Mouse (Mus musculus): Measurements from ENCODE around the gene Ptx4. TPM values are rescaled to one million over a fixed set of nuclear protein-coding genes. Genes with fewer than 3 reads are reported as not detected.

The Ptx4 gene
- polyA plus RNA-seq, 1 experiment from 2014 or later, result not detected

DNA sequence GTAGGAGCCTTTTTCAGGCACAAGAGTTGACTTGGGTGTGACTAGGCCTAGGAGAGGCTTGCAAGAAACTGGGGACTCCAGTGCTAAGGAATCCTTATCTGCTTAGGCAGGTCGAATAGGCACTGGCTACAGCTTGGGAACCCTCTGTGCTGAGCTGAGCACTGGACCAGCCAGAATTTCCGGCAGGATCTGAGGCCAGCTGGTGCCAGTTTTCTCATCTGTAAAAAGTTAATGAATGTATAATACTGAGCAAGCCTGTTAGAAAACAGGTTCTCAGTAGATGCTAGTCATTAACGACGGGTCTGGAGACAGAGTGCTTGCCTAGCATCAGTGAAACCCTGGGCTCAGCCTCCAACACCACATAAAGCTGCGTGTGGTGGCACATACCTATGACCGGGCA lies 15.1 kb downstream of the Ptx4 start:
- H3K4me1 ChIP-seq (ENCODE audit: insufficient read depth), result peaks cover 11% of the 10 kb centered on the region
- H3K27me3 ChIP-seq (ENCODE audit: insufficient read depth, low read length), result no peaks in the 10 kb centered on the region
- WGBS (ENCODE audit: insufficient replicate concordance), result 85% methylated on average over 6 of the region's 6 CpGs
- TF ChIP-seq EP300 (IDR thresholded peaks at IDR 0.05; ENCODE audit: low read depth) (no peak), CTCF (IDR thresholded peaks at IDR 0.05; ENCODE audit: low read depth) (no peak)
- no peak overlapping the region for H3K9ac ChIP-seq (replicated peaks)
- no peak overlapping the region for H3K27ac ChIP-seq (ENCODE audit: low read depth)
- no peak overlapping the region for H3K4me3 ChIP-seq (ENCODE audit: low read depth, low read length)
- H3K4me2 ChIP-seq (ENCODE audit: low read depth, low read length), result no peak overlapping the region
- H3K36me3 ChIP-seq (replicated peaks; ENCODE audit: insufficient read depth, low read length), result no peaks in the 10 kb centered on the region
- DNase-seq, result no peak
- ATAC-seq, result no peak
- H3K9me3 ChIP-seq (ENCODE audit: low read length), result no peaks in the 10 kb centered on the region

GRCm38 (mm10) chr17:25138803-25139202 lies 18.2 kb downstream of the Ptx4 start:
- no peaks in the 10 kb centered on the region for H3K36me3 ChIP-seq (replicated peaks; ENCODE audit: insufficient read depth, low read length)
- H3K27me3 ChIP-seq (ENCODE audit: insufficient read depth, low read length), result no peaks in the 10 kb centered on the region
- no peak overlapping the region for H3K4me3 ChIP-seq (ENCODE audit: low read depth, low read length)
- 79% methylated on average over 1 of the region's 1 CpGs for WGBS (ENCODE audit: insufficient replicate concordance)
- H3K27ac ChIP-seq (ENCODE audit: low read depth), result no peak overlapping the region
- H3K9me3 ChIP-seq (ENCODE audit: low read length), result no peaks in the 10 kb centered on the region
- no peak overlapping the region for H3K4me2 ChIP-seq (ENCODE audit: low read depth, low read length)
- H3K4me1 ChIP-seq (ENCODE audit: insufficient read depth), result peaks cover 9% of the 10 kb centered on the region
- no peak overlapping the region for H3K9ac ChIP-seq (replicated peaks)
- no peak for ATAC-seq
- TF ChIP-seq EP300 (IDR thresholded peaks at IDR 0.05; ENCODE audit: low read depth) (no peak), CTCF (IDR thresholded peaks at IDR 0.05; ENCODE audit: low read depth) (no peak)
- DNase-seq, result no peak

GRCm38 (mm10) chr17:25139960-25140359 lies 19.4 kb downstream of the Ptx4 start:
- H3K4me3 ChIP-seq (ENCODE audit: low read depth, low read length), result no peak overlapping the region
- H3K9me3 ChIP-seq (ENCODE audit: low read length), result no peaks in the 10 kb centered on the region
- no peaks in the 10 kb centered on the region for H3K4me1 ChIP-seq (ENCODE audit: insufficient read depth)
- H3K4me2 ChIP-seq (ENCODE audit: low read depth, low read length), result no peak overlapping the region
- no peaks in the 10 kb centered on the region for H3K27me3 ChIP-seq (ENCODE audit: insufficient read depth, low read length)
- no peak for ATAC-seq
- WGBS (ENCODE audit: insufficient replicate concordance), result 70% methylated on average over 4 of the region's 4 CpGs
- TF ChIP-seq CTCF (IDR thresholded peaks at IDR 0.05; ENCODE audit: low read depth), result peak; percentile 51
- no peak for TF ChIP-seq EP300 (IDR thresholded peaks at IDR 0.05; ENCODE audit: low read depth)
- DNase-seq, result no peak
- H3K9ac ChIP-seq (replicated peaks), result no peak overlapping the region
- 0 out of 2 replicates have a peak, but pooled peaks cover 2% of the 10 kb centered on the region for H3K36me3 ChIP-seq (replicated peaks; ENCODE audit: insufficient read depth, low read length)
- H3K27ac ChIP-seq (ENCODE audit: low read depth), result no peak overlapping the region

DNA sequence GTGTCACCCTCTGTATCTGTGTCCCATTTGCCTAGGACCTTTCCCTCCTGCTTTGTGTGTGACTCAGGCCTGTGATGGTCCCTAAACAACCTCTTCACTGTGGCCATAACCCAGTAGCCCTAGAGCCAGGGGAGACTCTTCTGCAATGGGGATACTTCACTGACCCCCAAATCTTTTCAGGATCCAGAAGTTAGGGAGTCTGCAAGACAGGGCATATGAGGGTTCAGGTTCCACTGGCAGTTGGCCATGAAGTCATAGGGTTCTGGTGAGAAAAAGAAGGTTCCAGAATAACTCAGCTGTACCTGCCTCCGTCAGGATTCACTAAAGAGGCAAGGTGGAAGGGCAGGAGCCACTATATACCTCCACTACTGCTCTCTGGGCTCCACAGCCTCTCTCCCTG lies 41.6 kb downstream of the Ptx4 start, which contains the start of gene Ccdc154:
Gene Ccdc154 (plus strand): TSS at position 301 of the 400 bp plus-strand sequence.
- 78% methylated on average over 1 of the region's 1 CpGs for WGBS (ENCODE audit: insufficient replicate concordance)
- no peak within 1 kb of the TSS for H3K4me2 ChIP-seq (ENCODE audit: low read depth, low read length)
- no peaks in the 10 kb centered on the region for H3K27me3 ChIP-seq (ENCODE audit: insufficient read depth, low read length)
- H3K9ac ChIP-seq (replicated peaks), result no peak within 1 kb of the TSS
- H3K36me3 ChIP-seq (replicated peaks; ENCODE audit: insufficient read depth, low read length), result peaks cover 19% of the 10 kb centered on the region
- H3K9me3 ChIP-seq (ENCODE audit: low read length), result no peaks in the 10 kb centered on the region
- TF ChIP-seq CTCF (IDR thresholded peaks at IDR 0.05; ENCODE audit: low read depth) (no peak), EP300 (IDR thresholded peaks at IDR 0.05; ENCODE audit: low read depth) (no peak)
- no peak within 1 kb of the TSS for H3K27ac ChIP-seq (ENCODE audit: low read depth)
- DNase-seq, result no peak
- H3K4me1 ChIP-seq (ENCODE audit: insufficient read depth), result no peaks in the 10 kb centered on the region
- ATAC-seq, result no peak
- no peak within 1 kb of the TSS for H3K4me3 ChIP-seq (ENCODE audit: low read depth, low read length)

DNA sequence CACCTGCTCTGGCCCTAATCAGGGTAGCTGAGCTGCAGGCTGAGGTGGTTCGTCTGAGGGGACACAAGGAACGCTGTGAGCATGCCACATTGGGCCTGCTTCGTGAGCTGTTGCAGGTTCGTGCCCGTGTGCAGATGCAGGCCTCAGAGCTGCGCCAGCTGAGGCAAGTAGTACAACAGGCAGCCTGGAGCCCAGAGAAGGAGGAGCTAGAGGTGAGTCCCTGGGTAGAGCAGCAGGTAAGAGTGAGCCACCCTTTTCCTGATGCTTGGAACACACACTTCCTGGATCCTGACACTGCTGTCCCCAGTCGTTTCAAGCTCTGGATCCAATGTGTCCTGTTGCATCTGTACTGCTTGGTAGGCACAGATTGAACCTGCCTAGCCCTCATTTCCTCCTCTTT lies 42.8 kb downstream of the Ptx4 start:
- 77% methylated on average over 7 of the region's 7 CpGs for WGBS (ENCODE audit: insufficient replicate concordance)
- Histone ChIP-seq H3K27ac (ENCODE audit: low read depth) (no peak overlapping the region), H3K4me1 (ENCODE audit: insufficient read depth) (no peaks in the 10 kb centered on the region), H3K9ac (replicated peaks) (no peak overlapping the region), H3K9me3 (ENCODE audit: low read length) (no peaks in the 10 kb centered on the region), H3K36me3 (replicated peaks; ENCODE audit: insufficient read depth, low read length) (peaks cover 19% of the 10 kb centered on the region), H3K4me3 (ENCODE audit: low read depth, low read length) (no peak overlapping the region), H3K4me2 (ENCODE audit: low read depth, low read length) (no peak overlapping the region), H3K27me3 (ENCODE audit: insufficient read depth, low read length) (no peaks in the 10 kb centered on the region)
- ATAC-seq (no peak), DNase-seq (no peak)
- no peak for TF ChIP-seq EP300 (IDR thresholded peaks at IDR 0.05; ENCODE audit: low read depth)
- TF ChIP-seq CTCF (IDR thresholded peaks at IDR 0.05; ENCODE audit: low read depth), result no peak

DNA sequence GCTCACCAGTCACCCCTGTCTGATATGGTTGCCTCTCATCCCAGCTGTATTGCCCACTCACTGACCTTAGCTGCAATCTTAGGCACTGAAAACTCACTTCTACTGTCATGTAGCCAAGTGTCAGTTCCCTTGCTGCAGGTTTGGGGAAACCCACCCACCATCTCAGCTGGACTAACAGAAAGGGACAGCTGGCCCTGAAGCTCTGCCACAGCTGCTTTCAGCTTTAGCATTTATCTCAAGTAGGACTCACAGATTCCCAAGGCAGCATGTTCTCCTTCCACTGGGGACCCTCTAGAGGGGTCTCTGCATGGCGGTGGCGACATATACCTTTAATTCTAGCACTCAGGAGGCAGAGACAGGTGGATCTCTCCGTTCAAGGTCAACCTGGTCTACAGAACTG lies 44.2 kb downstream of the Ptx4 start:
- DNase-seq, result no peak
- H3K4me1 ChIP-seq (ENCODE audit: insufficient read depth), result no peaks in the 10 kb centered on the region
- 87% methylated on average over 3 of the region's 3 CpGs for WGBS (ENCODE audit: insufficient replicate concordance)
- no peak for ATAC-seq
- H3K9me3 ChIP-seq (ENCODE audit: low read length), result no peaks in the 10 kb centered on the region
- no peak overlapping the region for H3K27ac ChIP-seq (ENCODE audit: low read depth)
- peaks cover 13% of the 10 kb centered on the region for H3K36me3 ChIP-seq (replicated peaks; ENCODE audit: insufficient read depth, low read length)
- no peak overlapping the region for H3K4me3 ChIP-seq (ENCODE audit: low read depth, low read length)
- H3K4me2 ChIP-seq (ENCODE audit: low read depth, low read length), result no peak overlapping the region
- no peak for TF ChIP-seq CTCF (IDR thresholded peaks at IDR 0.05; ENCODE audit: low read depth)
- no peak for TF ChIP-seq EP300 (IDR thresholded peaks at IDR 0.05; ENCODE audit: low read depth)
- H3K27me3 ChIP-seq (ENCODE audit: insufficient read depth, low read length), result no peaks in the 10 kb centered on the region
- no peak overlapping the region for H3K9ac ChIP-seq (replicated peaks)
